Comparison of ENCODE assay signal across 8 mouse cellular contexts in genomic region chr6:124740888-124741761, GRCm38 (mm10). TPM values are rescaled to one million over a fixed set of nuclear protein-coding genes. Genes with fewer than 3 reads are reported as not detected.
DNase-seq lines count a peak whose midpoint lies in the region; ATAC-seq lines count a peak whose summit lies in the region.

Gene Grcc10, minus strand, starts transcription at chr6:124741374.

- ATAC-seq in hindbrain, embryonic 16.5 days: peak; percentile 79

- H3K4me1 ChIP-seq in hindbrain, embryonic 16.5 days (ENCODE audit: control insufficient read depth, insufficient read depth, low read depth, low read length): peaks cover 30% of the 10 kb centered on the region

- H3K4me2 ChIP-seq in hindbrain, embryonic 16.5 days (ENCODE audit: low read length): peak within 1 kb of the TSS; percentile 76

- WGBS in hindbrain, embryonic 16.5 days: under 1% methylated on average over 41 of the region's 41 CpGs
- WGBS in macrophage (ENCODE audit: missing documents): 1% methylated on average over 41 of the region's 41 CpGs

- H3K27me3 ChIP-seq in hindbrain, embryonic 16.5 days (replicated peaks; ENCODE audit: control insufficient read depth, insufficient read depth, low read length): no peaks in the 10 kb centered on the region

- H3K9me3 ChIP-seq in hindbrain, embryonic 16.5 days (ENCODE audit: control insufficient read depth, low read length): no peaks in the 10 kb centered on the region

- peaks cover 18% of the 10 kb centered on the region for H3K36me3 ChIP-seq in hindbrain, embryonic 16.5 days (ENCODE audit: control insufficient read depth, insufficient read depth, low read length)
- no peaks in the 10 kb centered on the region for H3K36me3 ChIP-seq in macrophage (ENCODE audit: inconsistent target)

- peak within 1 kb of the TSS; percentile 65 for H3K4me3 ChIP-seq in hindbrain, embryonic 16.5 days (ENCODE audit: low read length)
- H3K4me3 ChIP-seq in macrophage (ENCODE audit: inconsistent target): peak within 1 kb of the TSS; percentile 62

- H3K79me2 ChIP-seq in macrophage (ENCODE audit: inconsistent target): peaks cover 9% of the 10 kb centered on the region; the same call in 1 of the 2 replicates

- H3K9ac ChIP-seq in hindbrain, embryonic 16.5 days (ENCODE audit: low read depth, low read length): peak within 1 kb of the TSS; percentile 92

- peak within 1 kb of the TSS; percentile 96 for H3K27ac ChIP-seq in hindbrain, embryonic 16.5 days (ENCODE audit: low read depth, low read length)
- peak within 1 kb of the TSS; percentile 94 for H3K27ac ChIP-seq in macrophage

- DNase-seq in ZHBTc4 (ENCODE audit: low read depth, low spot score): peak; percentile 99
- peak; percentile 64 to 88 for DNase-seq in cerebellum, postnatal 4 days (ENCODE audit: low spot score in 2 of 2)
- DNase-seq in gastrocnemius, adult 18-20 months (ENCODE audit: low spot score): peak; percentile 84
- peak; percentile 82 to 88 for DNase-seq in left cerebral cortex, adult 18-20 months (ENCODE audit: low spot score in 2 of 2)
- peak; percentile 91 for DNase-seq in right cerebral cortex, adult 18-20 months
- DNase-seq in urinary bladder, postnatal 25 days (ENCODE audit: low spot score): peak; percentile 83

RNA-seq across cellular contexts. Expression of gene Grcc10, which starts in this region (rescaled TPM):
- total RNA-seq in gastrocnemius, adult 18-20 months (2021): 100 to 1,000 TPM; 162 TPM
- polyA plus RNA-seq in hindbrain, embryonic 16.5 days (2015; fragmentation: Nextera tagmentation; extraction: Ambion mirVana): 587 and 645 TPM in 2 replicates
- total RNA-seq in left cerebral cortex, adult 18-20 months (2021): 100 to 1,000 TPM; 321 to 335 TPM
- total RNA-seq in macrophage (2018; cell fraction: chromatin; rRNA removed): 10 to 100 TPM in 19 of 26 experiments, 1 to 10 TPM in 7; 5.5 to 46.1 (median 17.1) TPM
- 100 to 1,000 TPM; 123 to 226 (median 148) TPM for total RNA-seq in macrophage (2018; cell fraction: cytosol; rRNA removed)
- 10 to 100 TPM; 14.9 to 66.2 (median 33.4) TPM for total RNA-seq in macrophage (2018; cell fraction: nucleus; rRNA removed)
- 43.6 to 99.2 TPM (median 63.8 TPM) in 3 replicates for polyA plus RNA-seq in macrophage (2018)

Comparison
In these comparisons a context has a peak if more than half of its experiments do, and no peak if none do; other contexts are left out.
1. Peak in every context shown above with its lines: DNase-seq, ATAC-seq, H3K4me3 ChIP-seq and H3K27ac ChIP-seq.